Mouse (Mus musculus): ENCODE results near the gene Sppl2b.
A peak's percentile ranks its signal among the peaks of the same experiment; 100 is the strongest.

- TF ChIP-seq GATA1 (IDR thresholded peaks at IDR 0.05; ENCODE audit: low read depth, low read length) = no peak
- TF ChIP-seq CTCF (IDR thresholded peaks at IDR 0.05 in 2 of 3, conservative IDR thresholded peaks at IDR 0.05 in 1 of 3; ENCODE audit: control insufficient read depth in 1 of 3, insufficient read depth in 1 of 3, low read depth in 2 of 3, low read length in 3 of 3, poor library complexity in 1 of 3, severe bottlenecking in 1 of 3) = no peak
- peak; percentile 71 for TF ChIP-seq ZNF384 (IDR thresholded peaks at IDR 0.05; ENCODE audit: low read depth, low read length)
- no peak for TF ChIP-seq MAX (IDR thresholded peaks at IDR 0.05; ENCODE audit: low read length)
- TF ChIP-seq MAZ (IDR thresholded peaks at IDR 0.05; ENCODE audit: low read depth, low read length) = no peak
- no peak for TF ChIP-seq CHD1 (IDR thresholded peaks at IDR 0.05; ENCODE audit: low read depth, low read length)
- TF ChIP-seq ELF1 (IDR thresholded peaks at IDR 0.05; ENCODE audit: low read depth, low read length) = no peak
- TF ChIP-seq POLR2A (IDR thresholded peaks at IDR 0.05; ENCODE audit: control insufficient read depth in 1 of 2, insufficient read depth in 1 of 2, low read depth in 1 of 2, low read length in 2 of 2, poor library complexity in 1 of 2) = no peak
- TF ChIP-seq JUND (IDR thresholded peaks at IDR 0.05; ENCODE audit: low read depth, low read length) = no peak
- no peak for TF ChIP-seq MXI1 (IDR thresholded peaks at IDR 0.05; ENCODE audit: low read depth, low read length)
- no peak for TF ChIP-seq MYB (IDR thresholded peaks at IDR 0.05; ENCODE audit: low read depth, low read length)
- no peak for TF ChIP-seq SIN3A (IDR thresholded peaks at IDR 0.05; ENCODE audit: low read length)
- no peak for TF ChIP-seq RCOR1 (IDR thresholded peaks at IDR 0.05; ENCODE audit: low read depth, low read length)
Observed at GRCm38 (mm10) chr10:80913364-80914011, 58.4 kb downstream of the Sppl2b start.

All from MEL (cell line).